Mouse (Mus musculus) hindlimb bud, embryonic 11.5 days (tissue): ENCODE data around the gene Hsd17b3.

ENCODE experiments used
- DNase-seq: peaks from one replicate; pipeline ENCODE4 v3.0.0-alpha.2; 2012; ENCODE audit warnings: low read depth, low spot score; ENCODE audit errors: extremely low spot score

Gene Hsd17b3

DNA sequence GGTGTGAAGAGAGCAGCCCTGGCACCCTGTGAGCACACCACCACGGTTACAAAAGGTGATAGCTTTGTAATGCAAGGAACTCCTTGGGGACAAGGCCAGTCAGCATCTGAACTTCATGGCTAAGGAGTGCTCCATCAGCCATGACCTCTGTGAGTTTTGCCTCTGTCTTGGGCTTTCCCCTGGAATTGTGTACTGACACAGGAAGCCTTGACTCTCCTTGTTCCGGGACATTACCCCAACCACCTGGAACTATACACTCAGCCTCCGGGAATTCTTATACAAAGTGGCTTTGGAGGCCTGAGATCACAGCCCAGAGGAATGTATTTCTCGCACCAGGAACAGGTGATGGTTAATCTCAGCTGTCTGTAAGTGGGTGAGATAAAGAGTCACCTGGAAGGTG lies 64.2 kb downstream of the Hsd17b3 start:
- no peak for DNase-seq

DNA sequence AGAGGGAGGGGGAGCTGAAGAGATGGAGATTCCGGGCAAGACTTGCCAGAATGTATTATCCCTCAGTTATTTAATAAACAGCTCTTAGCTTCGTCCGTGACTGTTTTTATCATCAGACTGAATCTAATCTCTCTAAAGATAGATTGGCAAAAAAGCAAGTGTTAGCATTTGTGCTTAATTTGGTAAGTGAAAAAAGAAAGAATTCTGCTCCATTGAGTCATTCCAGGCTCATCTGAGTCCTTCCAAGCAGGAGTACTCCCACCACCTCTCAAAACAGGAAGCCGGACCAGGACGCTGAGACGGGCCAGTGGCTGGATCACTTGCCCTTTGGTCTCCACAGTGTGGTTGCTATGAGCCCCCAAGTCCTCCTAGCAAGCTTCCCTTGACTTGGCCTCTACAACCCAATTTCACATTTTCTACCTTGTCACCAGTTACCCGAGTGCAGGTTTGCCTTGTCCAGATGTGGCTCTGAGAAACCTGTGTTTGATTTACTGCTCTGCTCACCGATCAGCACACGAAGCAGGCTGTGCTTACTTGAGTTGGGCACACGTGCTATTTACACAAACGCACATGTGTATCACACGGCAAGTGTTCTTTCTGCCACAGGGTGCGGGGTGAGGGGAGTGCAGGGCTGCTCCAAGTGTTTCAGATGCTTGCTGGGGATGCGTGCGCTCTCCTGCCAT lies 66.1 kb downstream of the Hsd17b3 start:
- no peak for DNase-seq

DNA sequence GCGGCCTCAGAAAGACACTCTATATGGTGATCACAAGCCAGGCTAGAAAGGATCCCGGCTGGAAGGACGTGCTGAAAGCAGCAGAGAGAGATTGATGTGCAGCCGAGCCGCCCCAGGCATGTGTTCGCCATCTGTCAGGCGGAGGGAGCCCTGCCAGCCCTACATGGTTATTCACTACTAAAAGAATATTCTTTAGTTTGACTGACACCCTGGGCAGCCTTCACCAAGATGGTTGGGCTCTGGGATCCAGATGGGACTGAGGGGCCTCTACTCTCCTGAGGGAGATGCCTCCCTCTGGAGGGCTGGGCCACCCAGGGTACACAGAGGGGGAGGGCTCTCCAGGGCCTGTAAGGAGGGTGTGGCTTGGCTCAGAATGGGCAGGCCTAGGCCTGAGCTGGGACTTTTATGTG lies 68.1 kb downstream of the Hsd17b3 start:
- DNase-seq = no peak

DNA sequence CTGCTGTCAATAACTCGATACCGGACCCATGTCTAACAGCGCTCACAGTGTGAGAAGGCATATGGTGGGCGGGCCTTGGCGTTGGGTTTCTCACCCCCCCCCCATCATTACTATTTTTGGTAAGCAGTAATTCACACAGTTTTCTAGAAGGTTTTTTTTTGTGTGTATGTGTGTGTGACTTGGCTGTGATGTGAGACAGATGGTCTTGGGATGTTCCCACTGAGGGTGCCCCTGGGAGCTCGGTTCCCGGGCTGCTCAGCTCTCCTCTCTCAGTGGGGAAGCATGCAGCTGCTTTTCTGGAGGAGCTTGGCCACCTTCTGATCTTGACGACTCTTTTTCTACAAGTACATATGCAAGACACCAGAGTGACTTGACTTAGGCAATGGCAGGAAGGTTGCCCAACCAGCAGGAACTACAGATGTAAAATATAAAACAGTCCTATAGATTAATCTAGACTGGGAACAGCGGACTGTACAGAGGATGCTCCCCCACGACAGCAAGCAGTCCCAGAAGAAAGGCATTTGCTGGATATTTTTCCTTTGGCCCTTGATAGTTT lies 70.4 kb downstream of the Hsd17b3 start:
- DNase-seq = no peak

DNA sequence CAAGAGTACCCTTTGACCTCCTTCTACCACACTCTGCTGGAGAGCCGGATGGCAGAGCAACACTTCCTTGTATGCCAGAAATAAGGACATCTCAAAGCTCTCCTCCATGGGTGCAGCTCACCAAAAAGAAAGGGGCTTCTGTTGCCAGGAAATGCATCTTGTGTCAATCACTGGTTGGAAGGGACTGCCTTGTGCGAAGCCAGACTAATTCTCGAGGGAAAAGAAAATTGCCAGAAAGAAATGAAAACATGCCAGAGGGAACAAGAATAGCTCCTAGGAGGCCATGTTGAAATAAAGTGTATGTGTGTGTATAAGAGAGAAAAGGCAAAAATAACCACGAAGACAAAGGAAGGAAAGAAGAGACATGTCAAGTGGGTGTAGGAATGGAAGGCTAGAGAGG lies 73.0 kb downstream of the Hsd17b3 start:
- DNase-seq = no peak

DNA sequence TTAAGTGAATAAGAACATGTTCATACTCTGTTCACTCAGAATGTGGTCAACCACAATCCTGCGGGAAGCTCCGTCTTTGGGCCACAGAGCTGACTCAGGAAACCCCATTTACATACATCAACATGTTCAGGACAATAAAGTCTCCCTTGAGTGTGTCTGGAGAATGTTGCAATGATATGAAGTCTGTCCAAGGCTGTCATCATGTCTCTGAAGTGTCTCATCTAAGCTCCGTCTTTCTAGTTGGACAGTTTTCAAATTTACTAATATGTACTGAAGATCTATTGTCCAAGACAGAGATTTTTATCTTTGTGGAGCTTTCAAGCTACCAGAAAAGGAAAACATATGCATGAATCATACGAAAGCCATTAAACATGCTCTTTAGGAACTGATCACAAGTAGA lies 77.9 kb downstream of the Hsd17b3 start:
- DNase-seq = no peak
